Mouse (Mus musculus) kidney, postnatal 14 days (tissue): ENCODE results near the gene Rad51b.
A peak's percentile ranks its signal among the peaks of the same experiment; 100 is the strongest.

ENCODE experiments used
- DNase-seq: peaks from one replicate; pipeline ENCODE4 v3.0.0; 2022; ENCODE audit warnings: mixed read lengths

Rad51b gene

DNA sequence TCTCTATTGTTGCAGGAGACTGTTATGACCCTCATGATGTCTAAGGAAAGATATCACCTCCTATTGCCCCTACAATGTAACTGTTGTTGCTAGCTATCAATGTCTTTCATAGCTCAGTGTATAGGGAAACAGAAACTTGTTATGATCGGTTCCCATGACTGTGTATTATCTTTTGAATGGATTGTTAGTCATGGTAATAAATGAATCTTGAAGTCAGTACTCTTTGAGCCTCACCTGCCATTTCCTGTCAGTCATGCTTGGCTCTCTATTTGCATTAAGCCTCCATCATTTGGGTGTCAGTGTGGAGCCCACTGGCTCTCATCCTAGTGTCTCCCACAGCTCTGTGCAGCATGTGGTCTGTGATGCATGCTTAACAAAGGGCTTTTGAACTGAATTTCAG is 326.2 kb downstream of the Rad51b start:
- DNase-seq: no peak

DNA sequence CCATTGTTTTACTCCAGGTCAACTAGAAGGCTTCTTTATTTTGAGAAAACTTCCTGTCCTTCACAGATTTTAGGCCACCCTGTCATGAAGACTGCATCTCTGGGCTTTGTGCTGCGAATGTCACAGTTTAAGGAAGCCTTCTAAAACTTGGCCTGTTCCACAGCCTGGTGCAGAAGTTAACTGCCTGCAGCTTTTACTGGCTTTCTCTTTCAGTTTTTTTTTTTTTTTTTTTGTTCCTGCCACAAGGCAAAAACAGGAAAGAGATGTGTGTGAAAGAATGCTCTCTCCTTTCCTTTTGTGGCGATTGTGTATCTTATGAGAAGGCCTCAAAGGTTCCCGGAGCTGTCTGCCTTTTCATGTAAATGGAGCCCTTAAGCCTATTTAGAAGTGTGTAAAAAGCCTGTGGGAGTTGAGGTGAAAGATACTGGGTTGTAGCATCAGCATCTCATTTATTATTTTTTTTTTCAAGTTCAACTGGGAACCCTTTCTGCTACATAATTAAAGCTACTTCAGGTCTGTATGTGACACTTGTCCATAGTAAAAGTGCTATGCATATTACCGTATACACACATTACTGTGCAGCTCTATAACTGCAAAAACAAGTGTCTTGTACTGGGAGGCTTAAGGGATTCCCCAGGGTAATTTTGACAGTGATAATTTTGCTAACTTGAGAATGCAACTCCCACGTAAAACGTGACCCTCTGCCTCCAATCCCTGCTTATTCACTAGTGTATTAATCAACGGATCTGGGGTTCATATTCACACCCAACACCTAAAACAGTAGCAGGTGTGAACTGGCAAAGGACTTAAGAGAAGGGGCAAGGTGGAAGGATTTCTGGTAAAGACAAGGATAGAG is 328.8 kb downstream of the Rad51b start:
- peak; percentile 51 for DNase-seq

GRCm38 (mm10) chr12:79626555-79627080 is 329.5 kb downstream of the Rad51b start:
- no peak for DNase-seq

GRCm38 (mm10) chr12:79627351-79628120 is 330.5 kb downstream of the Rad51b start:
- no peak for DNase-seq

DNA sequence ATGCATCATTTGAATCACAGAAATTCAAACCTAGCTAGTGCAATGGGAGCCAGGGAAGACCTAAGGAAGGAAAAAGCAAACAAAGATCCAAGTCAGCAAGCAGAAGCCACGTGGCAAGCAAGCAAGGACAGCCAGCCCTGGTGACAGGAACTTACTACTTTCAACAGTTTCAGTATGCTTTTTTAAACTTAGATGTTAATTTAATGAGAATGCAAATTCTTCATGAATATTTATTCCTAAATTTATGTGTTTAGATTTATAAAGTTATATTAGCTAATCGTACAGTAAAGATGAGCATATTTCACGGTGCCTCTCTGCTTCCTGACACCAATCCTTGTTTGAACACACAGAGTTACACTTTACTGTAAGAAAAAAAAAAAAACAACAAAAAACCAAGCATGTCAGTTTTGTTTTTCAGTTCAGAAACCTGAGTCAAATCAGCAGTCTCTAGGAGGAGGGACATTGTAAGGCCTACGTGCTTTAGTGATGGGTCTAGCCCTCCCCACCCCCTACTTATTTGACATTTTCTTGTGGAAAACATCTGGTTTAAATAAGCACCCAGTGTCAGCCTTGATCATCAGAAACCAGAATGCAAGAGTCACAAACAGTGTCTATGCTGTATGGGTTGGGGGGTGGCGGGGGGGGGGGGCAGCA is 331.2 kb downstream of the Rad51b start:
- no peak for DNase-seq

GRCm38 (mm10) chr12:79629945-79630850 is 333.1 kb downstream of the Rad51b start:
- DNase-seq: no peak

- DNase-seq: no peak
Observed at GRCm38 (mm10) chr12:79633458-79634106, 336.5 kb downstream of the Rad51b start.

- DNase-seq: peak; percentile 36
Observed at GRCm38 (mm10) chr12:79641570-79642285, 344.6 kb downstream of the Rad51b start.

DNA sequence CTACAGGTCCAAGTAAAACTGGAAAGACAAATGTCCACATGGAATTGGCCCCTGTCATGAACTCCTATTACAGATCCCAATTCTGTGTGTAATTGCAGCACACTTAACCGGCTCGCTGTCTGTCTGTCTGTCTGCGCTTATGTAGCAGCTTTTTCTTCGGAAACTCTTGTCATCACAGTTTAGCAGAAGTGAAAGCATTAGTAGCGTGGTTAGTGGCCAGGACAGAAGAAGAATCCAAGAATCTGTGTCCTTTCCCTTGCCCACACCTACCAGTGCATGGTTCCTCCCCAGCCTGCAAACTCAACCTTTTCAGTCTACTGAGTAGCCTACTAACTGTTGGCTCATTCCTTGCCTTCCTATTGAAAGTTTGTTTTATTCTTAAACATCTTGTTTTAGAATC is 345.6 kb downstream of the Rad51b start:
- no peak for DNase-seq

DNA sequence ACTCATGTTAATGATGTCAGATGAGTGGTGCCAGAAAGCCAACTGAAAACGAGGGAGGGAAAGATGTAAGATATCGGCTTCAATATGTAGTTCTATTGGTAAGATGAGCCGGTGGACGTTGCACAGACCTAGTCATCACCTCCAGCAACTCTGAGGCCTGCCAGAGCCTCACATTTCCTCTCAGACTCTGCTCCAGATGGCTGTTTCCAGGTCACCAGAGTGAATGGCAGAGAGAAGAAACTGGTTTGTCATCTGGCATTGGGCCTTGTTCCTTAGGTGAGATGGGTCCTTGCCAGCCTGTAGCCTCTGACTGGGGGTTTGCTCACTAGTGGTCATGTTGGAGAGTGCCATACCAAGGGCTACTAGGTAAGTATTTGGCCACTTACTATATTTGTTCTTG is 348.6 kb downstream of the Rad51b start:
- DNase-seq: no peak

DNA sequence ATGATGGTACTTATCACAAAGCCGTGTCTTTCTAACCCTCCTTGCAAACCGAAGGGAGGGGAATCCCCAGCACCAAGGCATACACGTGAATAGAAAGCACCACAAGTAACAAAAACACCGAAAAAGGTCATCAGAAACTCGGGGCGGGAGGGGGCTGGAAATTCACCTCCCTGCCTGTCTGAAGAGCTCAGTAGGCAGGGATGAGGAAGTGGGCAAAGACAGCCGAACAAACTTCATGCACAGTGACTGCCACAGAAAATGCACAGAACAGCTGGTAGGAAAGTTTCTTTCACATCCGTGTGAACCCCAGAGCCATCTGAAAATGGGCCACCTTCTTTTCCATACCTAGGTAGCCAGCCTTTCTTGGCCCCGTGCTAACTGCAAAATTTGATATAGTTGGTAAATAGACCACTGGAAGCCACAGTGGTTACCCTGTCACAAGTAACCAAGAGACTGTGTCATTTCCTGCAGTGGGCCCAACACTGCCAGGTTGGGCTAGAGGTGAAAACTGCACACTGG is 349.6 kb downstream of the Rad51b start:
- no peak for DNase-seq

DNA sequence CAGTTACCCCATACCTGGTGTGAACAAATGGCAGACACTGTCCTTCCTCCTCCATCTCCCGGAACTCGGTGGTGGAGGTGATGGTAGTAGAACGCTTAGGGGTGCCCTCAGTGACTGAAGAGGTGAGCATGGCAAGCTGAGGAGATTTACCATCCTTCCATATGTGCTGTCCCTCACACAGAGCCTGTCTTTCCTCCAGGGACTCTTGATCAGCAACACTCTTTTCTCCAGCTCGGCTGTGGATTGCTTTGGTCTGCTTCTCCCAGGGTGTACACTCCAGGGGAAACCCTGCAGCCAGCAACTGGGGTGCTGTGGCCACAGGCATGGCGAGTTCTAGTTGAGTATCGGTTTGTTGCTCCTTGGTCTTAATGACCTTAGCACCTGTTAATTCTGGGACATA is 350.3 kb downstream of the Rad51b start:
- DNase-seq: no peak

GRCm38 (mm10) chr12:79647976-79648375 is 350.9 kb downstream of the Rad51b start:
- DNase-seq: no peak

- DNase-seq: peak; percentile 38
Observed at GRCm38 (mm10) chr12:79648812-79649700, 352.0 kb downstream of the Rad51b start.

DNA sequence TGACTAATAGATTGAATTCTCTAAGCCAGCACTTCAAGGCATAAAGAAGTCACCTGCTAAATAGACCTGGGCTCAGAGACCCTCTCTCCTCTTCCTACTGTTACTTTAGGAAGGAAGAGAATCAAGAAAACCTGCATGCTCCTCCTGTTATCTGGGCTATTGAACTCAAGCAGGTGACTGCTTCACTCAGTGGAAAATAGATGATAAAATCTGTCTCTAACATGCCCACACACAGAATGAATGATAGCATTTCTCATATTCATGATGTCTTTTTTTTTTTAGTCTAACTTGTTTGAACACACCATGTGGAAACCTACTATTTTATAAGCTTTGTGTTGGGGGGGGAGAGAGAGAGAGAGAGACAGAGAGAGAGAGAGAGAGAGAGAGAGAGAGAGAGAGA is 352.7 kb downstream of the Rad51b start:
- DNase-seq: no peak

GRCm38 (mm10) chr12:79655138-79655537 is 358.1 kb downstream of the Rad51b start:
- DNase-seq: no peak

DNA sequence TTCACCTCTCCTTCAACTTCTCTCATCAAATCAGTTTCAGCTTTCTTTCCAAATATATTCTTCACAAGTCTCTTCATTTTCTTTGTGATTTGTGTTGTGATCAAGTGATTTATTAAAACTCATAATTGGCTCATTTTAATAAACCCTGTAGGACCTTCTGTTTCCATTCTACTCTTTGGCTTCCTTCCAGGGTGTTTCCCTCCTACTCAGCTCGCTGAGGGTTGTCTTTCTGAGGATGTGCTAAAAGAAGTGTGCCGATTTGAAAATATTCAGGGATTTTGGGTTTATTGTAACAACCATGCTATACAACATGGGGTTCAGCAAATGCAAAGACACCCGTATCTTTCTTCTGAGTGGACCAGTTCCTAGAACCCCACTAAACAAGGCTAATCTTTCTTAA is 361.8 kb downstream of the Rad51b start:
- no peak for DNase-seq

- DNase-seq: no peak
Observed at GRCm38 (mm10) chr12:79661270-79661669, 364.2 kb downstream of the Rad51b start.

- DNase-seq: peak; percentile 57
Observed at GRCm38 (mm10) chr12:79663131-79663892, 366.2 kb downstream of the Rad51b start.
